Mouse (Mus musculus): ENCODE results near the gene Golga5. TPM values are rescaled to one million over a fixed set of nuclear protein-coding genes. Genes with fewer than 3 reads are reported as not detected.

Golga5 gene
- polyA plus RNA-seq, 1 experiment, result 7.3 TPM

GRCm38 (mm10) chr12:102497905-102498304 is 29.0 kb downstream of the Golga5 start:
- H3K79me3 ChIP-seq (ENCODE audit: low read depth), result no peaks in the 10 kb centered on the region
- H3K27me3 ChIP-seq (ENCODE audit: control insufficient read depth, insufficient read depth, insufficient read length), result no peaks in the 10 kb centered on the region
- H3K36me3 ChIP-seq (ENCODE audit: control insufficient read depth, insufficient read depth), result peaks cover 10% of the 10 kb centered on the region
- no peaks in the 10 kb centered on the region for H3K79me2 ChIP-seq (ENCODE audit: control insufficient read depth, insufficient read depth)
- no peak overlapping the region for H3ac ChIP-seq (ENCODE audit: control insufficient read depth, insufficient read length, low read depth)
- no peak overlapping the region for H3K4me3 ChIP-seq (ENCODE audit: insufficient read depth, poor library complexity, severe bottlenecking)
- TF ChIP-seq CTCF (IDR thresholded peaks at IDR 0.05; ENCODE audit: control insufficient read depth, insufficient read depth, insufficient read length) (no peak), MYOG (IDR thresholded peaks at IDR 0.05; ENCODE audit: control insufficient read depth, extremely low read depth, insufficient read length) (no peak), MYOD1 (IDR thresholded peaks at IDR 0.05; ENCODE audit: control insufficient read depth, insufficient read length, low read depth) (no peak), CEBPB (IDR thresholded peaks at IDR 0.05; ENCODE audit: low read depth) (no peak), FOSL1 (IDR thresholded peaks at IDR 0.05; ENCODE audit: insufficient read depth, low read length, poor library complexity, severe bottlenecking) (no peak), USF1 (IDR thresholded peaks at IDR 0.05; ENCODE audit: low read depth) (no peak), MAX (IDR thresholded peaks at IDR 0.05) (no peak)

DNA sequence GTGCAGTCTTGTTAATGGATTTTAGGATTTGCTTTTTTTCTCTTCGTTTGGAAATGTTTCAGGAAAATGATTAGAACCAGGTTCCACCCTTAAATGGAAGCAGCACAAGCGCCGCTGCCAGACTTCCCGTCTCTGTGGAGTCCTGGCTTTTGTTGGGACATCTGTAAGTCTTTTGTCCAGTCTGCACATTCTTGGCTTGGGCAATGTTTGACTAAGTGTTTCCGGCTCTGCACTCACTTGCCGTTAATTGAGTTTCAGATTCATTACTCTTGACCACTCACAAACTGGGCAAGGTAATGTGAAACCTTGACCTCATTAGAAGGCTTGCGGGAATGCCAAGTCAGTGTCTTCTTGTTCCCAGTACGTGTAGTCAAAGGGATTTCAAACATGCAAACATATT is 29.8 kb downstream of the Golga5 start:
- no peak overlapping the region for H3K4me3 ChIP-seq (ENCODE audit: insufficient read depth, poor library complexity, severe bottlenecking)

DNA sequence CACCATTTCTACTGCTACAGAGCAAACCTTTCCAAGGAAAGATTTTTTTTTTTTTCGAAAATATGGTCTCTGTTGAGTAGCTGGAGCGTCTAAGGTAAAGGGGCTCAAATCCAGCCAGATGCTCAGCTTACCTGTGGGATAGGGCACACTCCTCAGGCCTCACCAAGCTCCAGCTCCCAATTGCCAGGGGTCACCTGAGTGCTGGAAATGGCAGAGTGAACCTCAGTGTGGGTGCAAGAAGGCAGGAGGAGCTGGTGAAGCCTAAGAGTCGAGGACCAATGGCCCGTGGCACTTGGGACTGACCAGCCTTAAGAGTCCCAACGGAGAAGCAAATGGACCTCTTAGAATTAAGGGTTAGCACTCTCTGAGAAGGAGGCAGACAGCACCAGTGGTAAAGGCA is 30.3 kb downstream of the Golga5 start:
- H3K27me3 ChIP-seq (ENCODE audit: control insufficient read depth, insufficient read depth, insufficient read length), result no peaks in the 10 kb centered on the region
- H3K4me3 ChIP-seq (ENCODE audit: insufficient read depth, poor library complexity, severe bottlenecking), result no peak overlapping the region
- H3K79me3 ChIP-seq (ENCODE audit: low read depth), result no peaks in the 10 kb centered on the region
- no peak overlapping the region for H3ac ChIP-seq (ENCODE audit: control insufficient read depth, insufficient read length, low read depth)
- peaks cover 6% of the 10 kb centered on the region for H3K36me3 ChIP-seq (ENCODE audit: control insufficient read depth, insufficient read depth)
- H3K79me2 ChIP-seq (ENCODE audit: control insufficient read depth, insufficient read depth), result no peaks in the 10 kb centered on the region
- TF ChIP-seq CTCF (IDR thresholded peaks at IDR 0.05; ENCODE audit: control insufficient read depth, insufficient read depth, insufficient read length) (no peak), MYOD1 (IDR thresholded peaks at IDR 0.05; ENCODE audit: control insufficient read depth, insufficient read length, low read depth) (no peak), CEBPB (IDR thresholded peaks at IDR 0.05; ENCODE audit: low read depth) (no peak), MAX (IDR thresholded peaks at IDR 0.05) (no peak), MYOG (IDR thresholded peaks at IDR 0.05; ENCODE audit: control insufficient read depth, extremely low read depth, insufficient read length) (no peak), FOSL1 (IDR thresholded peaks at IDR 0.05; ENCODE audit: insufficient read depth, low read length, poor library complexity, severe bottlenecking) (no peak), USF1 (IDR thresholded peaks at IDR 0.05; ENCODE audit: low read depth) (no peak)

More for the DNA sequence above, 29.8 kb downstream of the Golga5 start:
- no peaks in the 10 kb centered on the region for H3K79me3 ChIP-seq (ENCODE audit: low read depth)
- TF ChIP-seq MAX (IDR thresholded peaks at IDR 0.05) (no peak), MYOD1 (IDR thresholded peaks at IDR 0.05; ENCODE audit: control insufficient read depth, insufficient read length, low read depth) (no peak), CEBPB (IDR thresholded peaks at IDR 0.05; ENCODE audit: low read depth) (no peak), FOSL1 (IDR thresholded peaks at IDR 0.05; ENCODE audit: insufficient read depth, low read length, poor library complexity, severe bottlenecking) (no peak), CTCF (IDR thresholded peaks at IDR 0.05; ENCODE audit: control insufficient read depth, insufficient read depth, insufficient read length) (no peak), MYOG (IDR thresholded peaks at IDR 0.05; ENCODE audit: control insufficient read depth, extremely low read depth, insufficient read length) (no peak), USF1 (IDR thresholded peaks at IDR 0.05; ENCODE audit: low read depth) (no peak)
- H3K36me3 ChIP-seq (ENCODE audit: control insufficient read depth, insufficient read depth), result peaks cover 10% of the 10 kb centered on the region
- H3K79me2 ChIP-seq (ENCODE audit: control insufficient read depth, insufficient read depth), result no peaks in the 10 kb centered on the region
- H3ac ChIP-seq (ENCODE audit: control insufficient read depth, insufficient read length, low read depth), result no peak overlapping the region
- H3K27me3 ChIP-seq (ENCODE audit: control insufficient read depth, insufficient read depth, insufficient read length), result no peaks in the 10 kb centered on the region

DNA sequence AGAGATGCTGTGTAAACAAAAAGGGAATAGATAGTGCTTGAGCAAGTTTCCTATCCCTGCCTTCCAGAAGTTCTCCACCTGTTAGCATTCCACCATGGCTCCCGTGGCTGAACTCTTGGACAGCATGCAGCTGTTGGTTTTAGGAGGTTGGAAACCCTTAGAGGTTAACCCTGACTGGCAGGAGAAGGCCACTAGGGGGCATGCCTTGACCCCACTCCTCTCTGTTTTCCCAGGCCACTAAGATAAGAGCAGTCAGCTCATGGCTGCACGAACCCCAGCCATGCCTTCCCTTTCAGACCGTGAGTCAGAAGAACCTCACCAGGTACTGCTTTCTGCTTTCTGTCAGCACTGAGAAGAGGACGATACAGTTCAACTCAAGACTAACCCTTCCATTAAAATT is 30.8 kb downstream of the Golga5 start:
- TF ChIP-seq MAX (IDR thresholded peaks at IDR 0.05) (no peak), USF1 (IDR thresholded peaks at IDR 0.05; ENCODE audit: low read depth) (no peak), FOSL1 (IDR thresholded peaks at IDR 0.05; ENCODE audit: insufficient read depth, low read length, poor library complexity, severe bottlenecking) (no peak), MYOG (IDR thresholded peaks at IDR 0.05; ENCODE audit: control insufficient read depth, extremely low read depth, insufficient read length) (no peak), CEBPB (IDR thresholded peaks at IDR 0.05; ENCODE audit: low read depth) (no peak), CTCF (IDR thresholded peaks at IDR 0.05; ENCODE audit: control insufficient read depth, insufficient read depth, insufficient read length) (no peak), MYOD1 (IDR thresholded peaks at IDR 0.05; ENCODE audit: control insufficient read depth, insufficient read length, low read depth) (no peak)
- Histone ChIP-seq H3K79me3 (ENCODE audit: low read depth) (no peaks in the 10 kb centered on the region), H3ac (ENCODE audit: control insufficient read depth, insufficient read length, low read depth) (no peak overlapping the region)

GRCm38 (mm10) chr12:102501038-102501437 is 32.1 kb downstream of the Golga5 start:
- peaks cover 6% of the 10 kb centered on the region for H3K36me3 ChIP-seq (ENCODE audit: control insufficient read depth, insufficient read depth)
- H3ac ChIP-seq (ENCODE audit: control insufficient read depth, insufficient read length, low read depth), result no peak overlapping the region
- H3K79me3 ChIP-seq (ENCODE audit: low read depth), result no peaks in the 10 kb centered on the region
- H3K4me3 ChIP-seq (ENCODE audit: insufficient read depth, poor library complexity, severe bottlenecking), result no peak overlapping the region
- TF ChIP-seq CEBPB (IDR thresholded peaks at IDR 0.05; ENCODE audit: low read depth), result no peak
- TF ChIP-seq MAX (IDR thresholded peaks at IDR 0.05), result no peak
- no peak for TF ChIP-seq CTCF (IDR thresholded peaks at IDR 0.05; ENCODE audit: control insufficient read depth, insufficient read depth, insufficient read length)
- TF ChIP-seq FOSL1 (IDR thresholded peaks at IDR 0.05; ENCODE audit: insufficient read depth, low read length, poor library complexity, severe bottlenecking), result no peak
- TF ChIP-seq USF1 (IDR thresholded peaks at IDR 0.05; ENCODE audit: low read depth), result no peak
- TF ChIP-seq MYOD1 (IDR thresholded peaks at IDR 0.05; ENCODE audit: control insufficient read depth, insufficient read length, low read depth), result no peak
- no peak for TF ChIP-seq MYOG (IDR thresholded peaks at IDR 0.05; ENCODE audit: control insufficient read depth, extremely low read depth, insufficient read length)
- H3K79me2 ChIP-seq (ENCODE audit: control insufficient read depth, insufficient read depth), result no peaks in the 10 kb centered on the region
- peaks cover 4% of the 10 kb centered on the region for H3K27me3 ChIP-seq (ENCODE audit: control insufficient read depth, insufficient read depth, insufficient read length)

More for the DNA sequence above, 30.8 kb downstream of the Golga5 start:
- Histone ChIP-seq H3K36me3 (ENCODE audit: control insufficient read depth, insufficient read depth) (peaks cover 6% of the 10 kb centered on the region), H3K27me3 (ENCODE audit: control insufficient read depth, insufficient read depth, insufficient read length) (peaks cover 4% of the 10 kb centered on the region), H3K4me3 (ENCODE audit: insufficient read depth, poor library complexity, severe bottlenecking) (no peak overlapping the region), H3K79me2 (ENCODE audit: control insufficient read depth, insufficient read depth) (no peaks in the 10 kb centered on the region)

All from C2C12 (cell line).